Mouse (Mus musculus) spleen, postnatal 4 days (tissue): ENCODE measurements around the gene Rab39b.

Experiments
- DNase-seq, 2 experiments: peaks; one replicate each; pipeline ENCODE4 v3.0.0; 2022; ENCODE audit warnings: low spot score in 2 of 2

Rab39b gene

DNA sequence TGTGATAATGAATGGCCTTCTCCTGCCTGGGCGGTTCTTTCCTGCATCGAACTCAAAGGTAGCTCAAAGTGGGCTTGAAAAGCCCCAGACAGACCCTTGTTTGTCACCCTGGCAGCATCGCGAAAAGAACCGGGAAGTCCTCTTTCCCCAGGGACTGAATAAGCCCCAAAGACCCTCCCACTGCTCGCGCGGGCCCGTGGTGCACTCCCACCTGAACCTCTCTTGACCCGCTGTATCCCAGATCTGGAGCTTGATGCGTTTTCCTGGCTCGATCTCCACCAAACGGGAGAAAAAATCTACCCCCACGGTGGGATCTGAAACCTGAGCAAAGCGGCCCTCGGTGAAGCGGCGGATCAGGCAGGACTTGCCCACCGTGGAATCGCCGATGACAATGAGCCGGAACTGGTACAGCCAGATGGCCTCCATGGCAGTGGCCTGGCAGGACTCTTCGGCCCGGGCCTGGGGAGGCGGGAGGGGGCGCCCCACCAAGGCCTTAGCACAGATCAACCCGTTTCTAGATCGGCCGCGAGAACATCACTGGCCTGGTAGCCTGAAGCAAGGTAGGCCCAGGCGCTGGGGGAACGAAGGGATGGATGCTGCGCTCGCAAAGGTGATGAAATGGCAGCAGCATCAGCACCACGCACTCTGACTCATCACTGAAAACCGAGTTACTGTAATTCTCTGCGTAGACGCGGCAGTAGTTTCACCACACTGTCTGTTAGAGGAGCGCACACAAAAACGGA is at the start of gene Rab39b:
Gene Rab39b (minus strand): TSS at position 650 of the 743 bp plus-strand sequence.
- no peak for DNase-seq

DNA sequence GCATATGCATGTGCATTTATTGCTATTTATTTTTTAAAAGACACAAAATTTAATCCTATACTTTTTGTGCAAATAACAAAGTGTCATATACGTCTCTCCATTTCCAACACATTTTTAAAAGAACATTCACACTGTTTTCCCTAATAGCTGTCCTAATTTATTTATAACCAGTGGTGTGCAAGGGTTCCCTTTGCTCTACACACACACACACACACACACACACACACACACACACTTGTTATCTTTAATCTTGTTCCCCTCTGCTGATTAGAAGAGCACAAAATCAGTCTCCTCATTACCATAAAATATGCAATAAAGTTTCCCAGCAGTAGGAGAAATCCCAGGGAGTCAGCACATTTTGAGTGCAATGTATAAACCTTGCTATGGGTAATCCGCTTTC is 508 bp upstream of the Rab39b start:
- DNase-seq = no peak
